Mouse (Mus musculus) cerebellum, adult 8-10 months (tissue): ENCODE data around the gene Agrp.
A peak's percentile ranks its signal among the peaks of the same experiment; 100 is the strongest.
"Not testable (repeated sequence)": the region's sequence is repeated elsewhere in the genome, so short reads cannot be mapped to it uniquely, and the experiment has no call there.

Experiments
- DNase-seq: peaks from one replicate; pipeline ENCODE4 v3.0.0; 2022

Gene Agrp

DNA sequence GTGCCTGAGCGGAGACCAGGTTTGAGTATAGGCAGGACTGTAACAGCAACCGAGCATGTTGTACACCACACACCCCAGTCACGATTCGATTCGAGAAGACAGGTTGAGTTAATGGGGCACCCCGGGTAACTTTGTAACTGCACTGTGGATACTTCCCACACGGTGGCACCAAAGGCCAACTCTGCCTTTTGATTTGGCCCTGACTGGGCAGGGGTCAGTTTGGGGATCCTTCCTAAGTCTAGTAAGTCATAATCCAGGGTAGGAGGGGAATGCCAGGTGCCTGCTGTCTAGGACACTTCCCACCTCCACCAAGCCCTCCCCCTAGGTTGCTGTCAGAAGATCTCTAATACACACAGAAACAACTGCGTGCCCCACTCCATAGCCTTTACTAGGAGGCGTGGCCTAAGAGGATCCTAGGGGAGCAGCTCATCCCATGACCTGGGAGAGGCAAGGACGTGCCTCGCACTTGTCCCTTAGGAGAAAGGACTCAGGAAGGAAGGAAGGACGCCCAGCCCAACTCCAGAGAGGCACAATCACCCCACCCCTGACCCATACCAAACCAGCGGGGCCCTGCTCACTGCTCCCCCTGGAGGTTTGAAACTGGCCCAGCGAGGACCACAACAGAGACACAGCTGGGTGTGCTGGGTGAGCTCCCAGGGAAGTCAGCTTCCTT is 40.7 kb downstream of the Agrp start:
- peak; percentile 69 for DNase-seq

DNA sequence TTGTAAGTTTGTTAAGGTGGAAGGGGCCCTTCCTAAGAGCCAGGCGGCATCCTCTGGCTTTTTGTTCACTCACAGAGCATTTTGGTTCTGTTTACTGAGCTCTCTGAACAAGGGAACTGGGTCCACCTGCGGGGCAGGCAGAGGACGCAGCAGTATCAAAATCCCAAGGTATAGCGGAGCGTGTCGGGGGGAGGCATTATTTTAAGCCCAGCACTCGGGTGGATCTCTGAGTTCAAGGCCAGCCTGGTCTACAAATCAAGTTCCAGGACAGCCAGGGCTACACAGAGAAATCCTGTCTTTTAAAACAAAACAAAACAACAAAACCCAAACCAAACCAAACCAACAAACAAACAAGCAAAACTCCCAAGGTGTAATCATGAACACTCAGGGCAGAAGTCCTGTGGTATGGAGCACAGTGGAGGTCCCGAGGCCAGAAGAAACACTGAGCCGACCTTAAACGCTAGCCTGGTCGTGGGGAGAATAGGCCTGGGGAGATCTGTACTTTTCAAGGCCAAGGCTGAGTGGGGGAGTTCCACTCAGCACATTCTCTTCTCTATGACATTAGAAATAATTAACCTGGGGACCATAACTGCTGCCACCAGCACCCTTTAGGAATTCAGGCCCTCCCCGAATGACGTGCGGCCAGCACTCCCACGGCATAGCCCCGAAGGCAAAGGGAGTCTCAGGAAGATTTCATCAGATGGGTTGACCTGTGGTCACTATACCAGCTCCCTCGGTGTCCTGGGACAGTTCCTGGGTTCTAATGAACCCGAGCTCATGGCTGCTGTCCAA is 42.5 kb downstream of the Agrp start:
- DNase-seq = no peak

DNA sequence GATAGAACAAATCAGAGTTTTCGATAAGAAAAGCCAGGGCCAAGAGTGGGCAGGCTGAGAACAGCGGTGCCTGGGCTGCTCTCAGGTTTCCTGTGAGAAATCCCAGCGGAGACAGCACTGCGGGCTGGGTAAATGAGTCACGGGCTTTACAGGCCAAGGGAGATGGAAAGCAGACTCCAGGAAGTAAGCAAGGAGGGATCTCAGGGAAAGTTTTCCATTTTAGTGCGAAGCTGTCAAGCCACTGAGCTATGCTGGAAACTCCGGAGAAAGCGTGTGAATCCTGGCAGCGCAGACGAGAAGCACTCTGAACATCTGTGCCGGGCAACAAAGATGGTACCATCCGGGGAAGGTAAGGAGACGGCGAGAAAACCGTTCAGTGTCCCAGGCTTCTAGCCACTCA is 43.3 kb downstream of the Agrp start:
- no peak for DNase-seq

DNA sequence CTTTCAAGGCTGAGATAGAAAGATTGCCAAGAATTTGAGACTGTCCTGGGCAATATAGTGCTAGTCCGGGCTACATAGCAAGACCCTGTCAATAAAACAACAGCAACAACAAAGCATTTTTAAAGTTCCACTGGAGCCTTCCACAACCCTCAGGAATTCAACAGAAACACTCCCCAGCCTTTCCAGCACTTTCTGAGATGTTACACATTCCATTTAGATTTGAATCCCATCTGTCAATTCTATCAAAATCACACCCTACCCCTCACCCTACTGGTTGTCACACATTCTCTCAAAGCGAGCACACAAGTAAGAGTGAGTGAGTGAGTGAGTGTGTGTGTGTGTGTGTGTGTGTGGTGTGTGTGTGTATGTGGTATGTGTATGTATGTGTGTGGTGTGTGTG is 44.8 kb downstream of the Agrp start:
- DNase-seq = no peak

DNA sequence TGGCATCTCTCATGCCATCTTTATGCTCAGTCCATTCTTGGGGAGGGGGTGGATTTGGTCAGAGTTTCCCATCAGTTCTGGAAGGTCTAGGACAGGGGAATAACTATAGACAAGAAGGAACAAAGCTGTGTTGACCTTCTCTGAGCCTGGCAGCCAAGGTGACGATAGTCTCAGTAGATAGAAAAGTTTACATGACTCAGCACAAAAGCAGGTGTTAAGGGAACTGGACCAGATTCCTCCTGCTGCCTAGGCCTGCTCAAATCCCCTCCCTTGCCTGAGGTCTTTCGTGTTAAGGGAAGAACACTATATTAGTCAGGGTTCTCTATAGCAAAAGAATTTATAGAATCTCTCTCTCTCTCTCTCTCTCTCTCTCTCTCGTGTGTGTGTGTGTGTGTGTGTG is 57.5 kb downstream of the Agrp start:
- no peak for DNase-seq

DNA sequence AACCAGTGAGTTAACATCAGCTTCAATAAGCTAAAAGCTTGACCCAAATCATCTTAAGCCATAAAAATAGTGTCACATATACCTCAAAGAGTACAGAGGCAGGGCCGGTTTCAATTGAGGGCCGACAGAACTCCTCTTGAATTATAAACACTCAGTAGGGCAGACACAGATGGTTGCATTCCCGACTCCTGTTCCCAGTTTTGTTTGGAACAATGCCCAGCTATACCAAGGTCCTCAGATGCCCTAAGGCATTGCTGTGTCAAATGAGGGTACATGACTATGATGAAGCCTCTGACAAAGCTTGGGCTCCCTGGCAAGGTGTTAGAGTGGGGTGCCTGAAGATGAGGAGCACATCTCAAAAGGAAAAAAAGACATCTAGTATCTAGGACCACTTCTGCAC is 61.7 kb downstream of the Agrp start:
- no peak for DNase-seq

DNA sequence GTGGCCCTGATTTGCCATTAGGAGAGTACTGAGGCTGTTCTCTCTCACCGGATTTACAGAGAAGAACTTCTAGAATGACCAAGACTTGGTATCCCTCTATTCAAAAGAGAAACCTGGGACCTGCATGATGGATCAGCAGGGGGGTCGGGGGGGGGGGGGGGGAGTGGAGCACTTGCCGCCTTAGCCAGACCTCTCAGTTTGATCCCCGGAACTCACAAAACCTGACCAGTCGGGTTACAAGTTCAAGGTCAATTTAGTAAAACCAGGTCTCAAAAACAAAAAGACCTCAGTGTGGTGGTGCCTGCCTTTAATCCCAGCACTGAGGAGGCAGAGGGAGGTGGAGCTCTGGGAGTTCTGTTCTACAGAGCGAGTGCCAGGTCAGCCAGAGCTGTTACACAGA is 62.5 kb downstream of the Agrp start:
- no peak for DNase-seq

DNA sequence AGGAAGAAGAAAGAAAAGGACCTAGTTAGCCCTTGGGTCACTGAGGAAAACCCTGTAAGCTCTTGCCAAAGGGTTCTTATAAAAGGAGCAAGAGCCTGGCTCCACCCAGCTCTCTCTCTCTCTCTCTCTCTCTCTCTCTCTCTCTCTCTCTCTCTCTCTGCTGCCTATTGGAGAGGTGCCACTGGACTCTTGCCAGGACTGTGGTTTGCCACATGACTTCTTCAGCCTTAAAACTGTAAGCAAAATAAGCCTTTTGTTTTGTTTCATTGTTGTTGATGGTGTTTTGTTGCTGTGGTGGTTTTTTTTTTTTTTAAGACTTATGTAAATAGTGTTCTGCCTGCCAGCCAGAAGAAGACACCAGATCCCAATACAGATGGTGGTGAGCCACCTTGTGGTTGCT is 63.8 kb downstream of the Agrp start:
- no peak for DNase-seq

DNA sequence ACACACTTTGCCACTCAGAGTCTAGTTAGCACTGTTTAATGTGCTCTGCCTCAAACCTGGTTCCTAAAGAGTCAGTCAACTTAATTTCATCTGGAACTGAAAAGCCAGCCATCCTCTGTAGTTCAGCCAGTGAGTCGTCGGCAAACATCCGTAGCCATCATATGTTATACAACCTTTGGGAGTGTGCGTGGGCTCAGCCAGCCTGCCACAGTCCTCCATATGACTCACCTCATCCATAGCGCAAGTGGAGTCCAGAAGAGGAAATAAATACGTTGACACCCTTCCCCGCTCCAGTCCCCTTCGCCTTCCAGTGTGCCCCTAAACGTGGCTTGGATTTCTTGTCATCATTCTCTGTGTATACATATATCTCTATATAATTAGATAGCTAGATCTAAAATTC is 65.4 kb downstream of the Agrp start:
- no peak for DNase-seq

DNA sequence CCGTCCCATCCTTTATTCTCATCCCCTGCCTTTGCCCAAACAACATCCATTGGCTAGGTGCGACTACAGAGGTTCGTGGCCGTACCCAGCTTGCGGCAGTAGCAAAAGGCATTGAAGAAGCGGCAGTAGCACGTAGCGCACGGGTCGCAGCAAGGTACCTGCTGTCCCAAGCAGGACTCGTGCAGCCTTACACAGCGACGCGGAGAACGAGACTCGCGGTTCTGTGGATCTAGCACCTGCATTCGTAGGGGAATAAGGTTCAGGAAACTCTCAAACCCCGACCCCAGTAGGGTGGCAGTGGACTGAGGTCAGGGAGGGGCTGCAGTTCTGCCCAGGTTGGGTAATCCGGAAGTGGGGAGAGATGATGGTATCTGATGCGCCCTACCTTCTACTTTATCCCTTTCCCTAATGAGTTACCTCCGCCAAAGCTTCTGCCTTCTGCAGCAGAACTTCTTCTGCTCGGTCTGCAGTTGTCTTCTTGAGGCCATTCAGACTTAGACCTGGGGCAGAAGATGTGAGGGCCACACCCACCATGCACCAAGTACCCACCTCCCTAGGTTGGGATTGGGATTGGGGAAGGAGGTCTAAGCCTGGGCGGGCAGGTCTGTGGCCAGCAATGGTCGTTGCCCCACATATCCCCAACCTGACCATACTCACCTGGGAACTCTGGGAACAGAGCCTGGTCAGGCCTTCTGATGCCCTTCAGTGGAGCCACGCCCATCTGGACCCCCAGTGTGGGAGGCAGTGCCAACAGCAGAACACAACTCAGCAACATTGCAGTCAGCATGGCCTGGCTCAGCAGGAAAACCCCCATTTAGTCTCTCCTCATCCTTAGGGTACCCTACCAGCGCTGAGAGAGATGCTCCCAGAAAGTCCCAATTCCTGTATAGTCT is 70.2 kb downstream of the Agrp start:
- DNase-seq = peak; percentile 44

DNA sequence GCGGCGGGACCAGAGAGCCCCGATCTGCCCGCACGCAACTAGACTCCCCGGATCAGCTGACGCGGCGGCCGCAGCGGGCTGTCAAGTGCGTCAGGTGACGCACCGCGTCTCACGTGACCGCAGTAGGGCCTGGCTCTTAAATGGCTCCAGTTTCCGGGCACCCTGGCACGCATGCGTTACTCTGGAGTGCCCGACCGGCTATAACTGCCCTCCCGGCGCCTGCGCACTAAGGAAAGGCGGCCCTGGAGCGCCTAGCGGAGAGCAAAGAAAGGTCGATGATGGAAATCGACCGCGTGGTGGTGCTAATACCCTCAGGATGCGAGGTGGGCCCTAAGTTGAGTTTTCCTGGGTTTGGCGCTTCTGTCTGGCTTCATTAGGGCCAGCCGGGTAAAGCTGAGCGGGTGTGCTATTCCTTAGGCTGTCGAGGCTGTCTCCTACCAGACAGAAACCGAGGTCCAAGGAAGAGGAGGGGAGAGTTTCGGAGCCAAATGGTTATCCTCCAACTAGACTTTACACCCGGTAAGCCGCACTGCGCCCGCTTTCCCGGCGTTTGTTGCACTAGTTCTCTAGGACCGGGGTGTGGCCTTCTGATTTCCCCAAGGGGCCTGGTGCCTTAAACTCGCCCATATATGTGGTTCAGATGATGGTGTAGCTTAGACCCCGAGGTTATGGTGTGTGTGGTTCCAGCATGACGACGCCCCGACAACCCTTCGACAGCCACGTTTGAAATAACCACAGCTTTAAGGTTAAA is 71.1 kb downstream of the Agrp start, which contains the start of gene Atp6v0d1:
Atp6v0d1 (minus strand) TSS at position 96 of the 751 bp plus-strand sequence.
- DNase-seq = peak; percentile 99

DNA sequence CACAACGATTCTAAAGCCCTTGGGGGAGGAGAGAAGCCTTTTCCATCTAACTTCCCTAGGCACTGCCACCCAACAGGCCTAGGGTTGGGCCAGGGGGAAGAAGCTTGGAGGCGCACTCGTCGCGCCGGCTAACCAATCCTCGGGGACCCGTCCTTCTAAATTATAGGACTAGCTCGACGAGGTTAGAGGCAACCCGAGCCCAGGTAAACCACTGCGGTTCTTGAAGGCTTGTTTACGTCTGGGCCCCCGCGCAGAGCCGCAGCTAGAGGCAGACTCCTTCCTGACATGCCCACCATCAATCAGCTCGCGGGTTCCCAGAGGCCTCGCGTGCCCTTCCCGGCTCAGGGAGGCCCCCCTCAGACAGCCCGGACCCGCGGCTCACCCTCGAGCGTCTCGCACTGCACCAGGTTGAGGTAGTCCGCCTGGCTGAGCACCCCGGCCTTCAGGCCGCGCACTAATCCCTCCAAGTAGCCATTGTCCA is 71.8 kb downstream of the Agrp start:
- DNase-seq = no peak

DNA sequence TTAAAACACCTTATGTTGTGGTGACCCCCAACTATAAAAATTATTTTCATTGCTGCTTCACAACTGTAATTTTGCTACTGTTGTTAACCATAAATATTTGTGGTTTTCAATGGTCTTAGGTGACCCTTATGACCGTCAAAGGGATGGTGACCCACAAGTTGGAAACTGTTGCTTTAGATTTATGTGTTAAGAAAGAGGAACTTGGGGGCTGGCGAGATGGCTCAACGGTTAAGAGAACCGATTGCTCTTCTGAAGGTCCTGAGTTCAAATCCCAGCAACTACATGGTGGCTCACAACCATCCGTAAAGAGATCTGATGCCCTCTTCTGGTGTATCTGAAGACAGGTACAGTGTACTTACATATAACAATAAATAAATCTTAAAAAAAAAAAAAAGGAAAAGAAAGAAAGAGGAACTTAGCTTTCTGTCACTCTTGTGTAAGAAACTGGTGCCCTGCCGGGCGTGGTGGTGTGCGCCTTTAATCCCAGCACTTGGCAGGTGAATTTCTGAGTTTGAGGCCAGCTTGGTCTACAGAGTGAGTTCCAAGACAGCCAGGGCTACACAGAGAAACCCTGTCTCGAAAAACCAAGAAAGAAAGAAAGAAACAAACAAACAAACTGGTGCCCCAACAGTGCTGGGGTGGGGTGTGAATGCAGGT is 72.5 kb downstream of the Agrp start:
- not testable (repeated sequence) for DNase-seq

DNA sequence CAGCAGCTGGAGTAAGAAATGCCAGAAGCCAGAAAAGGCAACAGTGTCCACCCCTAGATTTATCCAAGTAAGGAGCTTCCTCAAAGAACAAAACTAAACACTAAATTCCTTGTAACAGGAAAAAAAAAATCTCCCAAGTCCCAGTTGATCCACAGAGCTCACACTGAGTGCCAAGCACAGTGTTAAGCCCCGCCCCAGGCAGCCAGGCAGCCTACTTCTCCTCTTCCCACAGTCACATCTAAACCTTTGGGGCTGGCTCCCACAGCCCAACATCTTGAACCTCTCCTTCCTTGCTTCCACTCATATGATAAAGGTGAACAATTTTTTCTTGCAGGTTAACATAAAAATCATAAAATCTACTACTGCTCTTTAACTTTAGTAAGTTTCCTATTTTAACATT is 73.3 kb downstream of the Agrp start:
- no peak for DNase-seq

DNA sequence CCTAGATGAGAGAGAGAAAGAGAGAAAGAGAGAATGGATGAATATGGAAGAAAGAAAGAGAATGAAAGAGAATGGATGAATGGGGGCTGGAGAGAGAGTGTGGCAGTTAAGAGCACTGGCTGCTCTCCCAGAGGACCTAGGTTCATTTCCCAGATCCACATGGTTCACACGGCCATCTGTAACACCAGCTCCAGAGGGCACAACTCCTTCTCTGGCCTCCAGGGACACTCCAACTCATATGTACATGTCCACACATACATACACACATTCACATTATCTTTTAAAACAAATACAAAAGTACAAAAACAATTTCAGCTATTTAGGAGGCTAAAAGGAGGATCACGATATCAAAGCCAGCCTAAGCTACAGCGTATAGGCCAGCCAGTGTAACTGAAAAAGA is 74.3 kb downstream of the Agrp start:
- DNase-seq = no peak

DNA sequence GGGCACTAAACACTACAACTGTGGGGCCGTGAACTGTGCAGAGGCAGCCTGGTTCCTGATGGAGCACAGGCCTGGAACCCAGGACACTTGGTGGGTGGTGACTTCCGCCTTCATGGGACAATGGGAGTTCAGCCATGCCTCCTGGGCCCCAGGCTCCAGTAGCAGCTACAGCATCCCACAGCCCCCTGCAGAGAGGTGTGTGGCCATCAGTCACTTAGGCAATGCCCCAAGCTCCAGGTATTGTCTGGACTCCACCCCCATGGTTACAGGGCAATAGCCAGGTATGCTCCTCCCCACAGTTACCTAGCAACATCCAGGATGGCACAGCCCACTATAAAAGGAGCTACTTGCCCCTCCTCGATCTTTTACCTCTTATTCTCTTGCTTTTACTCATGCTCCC is 82.0 kb downstream of the Agrp start:
- DNase-seq = no peak

DNA sequence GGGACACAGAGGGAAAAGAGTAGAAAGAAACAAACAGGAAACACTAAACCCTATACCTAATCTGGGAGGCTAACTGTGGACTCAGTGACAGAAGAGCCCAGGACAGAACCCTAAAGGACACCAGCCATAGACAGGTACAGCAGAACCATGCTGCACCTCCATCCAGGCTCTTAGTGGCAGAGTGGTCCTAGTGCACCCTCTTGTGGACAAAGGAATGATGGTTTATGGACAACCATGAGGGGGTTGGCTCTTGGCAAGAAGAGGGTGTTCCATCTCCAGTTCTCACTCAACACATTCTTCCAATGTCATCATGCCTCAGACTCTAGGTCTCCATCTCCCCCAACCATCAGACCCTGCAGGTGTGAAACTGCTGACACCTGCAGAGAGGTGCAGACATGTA is 83.1 kb downstream of the Agrp start:
- DNase-seq = peak; percentile 76

DNA sequence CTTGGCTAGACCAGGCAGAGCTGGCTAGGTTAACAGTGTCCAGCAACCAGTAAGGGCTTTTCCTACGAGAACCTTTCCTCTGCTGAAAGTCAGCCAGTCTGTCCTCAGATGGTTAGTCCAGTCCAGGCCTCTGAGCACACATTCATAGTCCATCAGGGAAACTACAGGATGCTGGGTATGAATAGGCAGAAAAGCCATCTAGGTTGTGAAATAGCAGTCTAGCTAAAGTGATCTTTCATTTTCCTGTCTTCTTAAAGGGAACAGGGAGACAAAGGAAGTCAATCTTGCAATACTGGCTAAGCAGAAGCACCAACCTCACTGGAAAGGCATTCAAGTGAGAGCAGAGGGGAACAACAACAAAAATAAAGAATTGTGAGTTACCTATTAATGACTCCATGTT is 84.4 kb downstream of the Agrp start:
- no peak for DNase-seq

DNA sequence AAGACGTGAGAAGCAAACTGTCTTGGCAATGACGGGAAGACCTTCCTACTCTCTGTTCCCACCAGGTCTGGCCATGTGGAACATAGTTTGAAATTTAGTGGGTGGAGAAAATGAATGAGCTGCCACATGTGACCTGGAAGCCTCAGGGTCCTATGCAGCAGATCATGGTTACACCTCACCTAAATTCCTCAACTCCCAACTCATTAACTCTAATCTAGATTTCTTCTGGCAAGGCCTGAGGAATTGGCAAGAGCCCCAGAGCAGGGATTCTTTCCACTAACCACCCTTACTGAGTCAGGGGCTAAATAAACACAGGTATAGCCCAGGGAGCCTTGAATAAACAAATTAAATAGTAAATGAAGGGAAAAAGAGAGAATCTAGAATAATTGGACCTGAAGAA is 85.2 kb downstream of the Agrp start:
- DNase-seq = no peak

DNA sequence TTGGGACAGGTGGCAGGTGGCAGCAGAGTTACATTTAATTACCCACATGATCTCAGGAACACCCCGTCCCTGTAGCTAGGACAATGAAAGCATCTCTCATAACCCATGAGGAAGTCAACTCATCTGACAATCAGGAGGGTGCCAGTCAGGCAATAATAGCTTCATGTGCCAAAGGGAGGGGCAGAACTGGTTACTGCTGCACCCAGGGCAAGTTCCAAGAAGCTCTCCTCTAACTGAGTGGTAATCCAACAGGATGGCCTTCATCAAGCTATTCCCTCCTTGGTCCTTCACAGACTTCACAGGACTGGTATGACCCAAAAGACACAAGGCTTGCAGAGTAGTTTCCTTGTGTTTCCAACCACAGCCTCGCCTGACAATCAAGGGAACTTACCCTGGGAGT is 87.1 kb downstream of the Agrp start:
- no peak for DNase-seq

DNA sequence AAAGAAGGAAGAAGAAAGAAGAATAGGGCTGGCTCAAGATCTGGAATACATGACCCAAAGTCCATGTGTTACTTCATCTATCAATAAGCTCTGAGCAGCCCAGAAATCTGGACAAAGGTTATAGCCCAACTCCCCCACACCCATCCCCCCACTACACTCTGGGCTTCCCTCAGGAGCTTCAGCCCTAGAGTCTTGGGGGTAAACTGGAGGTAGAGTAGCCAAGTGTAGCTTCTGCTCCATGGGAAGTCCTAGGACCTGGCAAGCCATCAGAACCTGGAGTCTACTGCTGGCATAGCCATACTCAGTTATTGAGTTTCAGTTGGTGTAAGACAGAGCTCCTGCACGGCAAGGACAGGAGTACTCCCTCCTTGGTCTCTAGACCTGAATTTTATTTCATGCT is 87.7 kb downstream of the Agrp start:
- DNase-seq = no peak
